Mouse (Mus musculus): ENCODE measurements around the gene Ptpn4.

The Ptpn4 gene

DNA sequence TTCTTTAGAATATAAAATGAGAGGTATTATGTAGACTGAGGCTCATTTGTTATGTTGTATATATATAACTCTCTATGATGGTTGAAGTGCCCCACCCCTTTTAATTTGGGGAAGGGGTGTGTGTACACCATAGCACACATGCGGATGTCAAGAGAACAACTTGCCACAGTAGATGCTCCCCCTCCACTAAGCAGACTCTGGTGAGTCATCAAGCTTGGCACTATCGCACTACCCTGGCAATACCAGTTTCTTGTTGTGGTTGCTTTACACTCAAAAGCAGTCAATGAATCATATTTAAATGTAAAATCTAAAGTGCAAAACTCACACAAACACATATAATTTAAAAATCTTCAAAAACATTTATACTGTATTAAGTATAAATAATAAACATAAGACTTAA is 31.4 kb downstream of the Ptpn4 start:
- DNase-seq: no peak

DNA sequence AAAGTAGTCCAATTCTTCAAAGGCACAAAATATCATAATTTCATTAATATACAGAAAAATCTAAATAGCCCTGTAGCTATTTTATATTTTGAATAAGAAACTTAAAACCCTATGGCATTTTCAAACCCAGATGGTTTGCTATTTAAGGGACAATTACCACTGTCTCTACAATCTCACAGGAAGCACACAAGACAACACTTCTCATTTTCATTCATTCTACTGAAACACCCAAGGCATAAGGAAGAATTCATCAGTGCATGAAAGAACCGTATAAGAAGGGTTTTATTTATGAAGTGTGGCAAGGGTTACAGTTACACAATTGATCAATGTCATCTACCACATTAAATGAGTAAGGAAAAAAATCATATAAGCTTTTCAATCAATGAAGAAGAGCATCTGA is 32.8 kb downstream of the Ptpn4 start:
- no peak for DNase-seq

DNA sequence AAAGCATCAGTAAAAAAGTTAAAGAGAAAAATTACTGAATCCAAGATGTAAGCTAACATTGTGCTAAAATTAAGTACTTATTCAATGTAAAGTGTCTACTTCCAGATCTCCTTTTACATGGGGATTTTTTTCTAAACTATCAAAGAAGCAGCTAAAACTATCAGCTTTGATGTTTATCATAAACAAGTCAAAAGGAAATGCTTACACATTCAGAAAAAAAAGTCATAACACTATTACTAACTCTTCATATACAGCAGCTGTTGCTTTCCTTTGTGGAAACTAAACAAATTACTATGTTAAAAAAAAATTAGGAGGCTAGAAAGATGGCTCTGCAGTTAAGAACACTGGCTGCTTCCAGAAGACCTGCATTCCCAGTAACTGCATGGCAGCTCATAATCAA is 42.2 kb downstream of the Ptpn4 start:
- no peak for DNase-seq

DNA sequence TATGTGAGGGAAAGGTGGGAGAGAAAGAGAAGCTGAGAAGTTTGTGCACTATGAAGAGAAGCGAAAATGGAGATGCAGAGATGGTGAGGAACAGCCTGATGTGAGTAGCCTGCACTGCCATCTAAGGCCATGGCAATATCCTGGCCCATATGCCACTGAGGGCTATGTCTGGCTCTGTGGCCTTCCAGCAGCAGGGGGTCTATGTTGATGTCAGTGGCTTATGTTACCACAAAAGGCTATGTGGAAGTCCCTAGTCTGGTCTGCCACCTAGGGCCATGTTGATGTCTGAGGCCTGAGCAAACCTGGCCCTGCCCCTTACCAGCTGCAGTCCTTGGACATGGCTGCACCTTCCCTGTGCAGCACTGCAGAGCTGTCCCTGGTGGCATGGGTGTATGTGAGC is 43.1 kb downstream of the Ptpn4 start:
- DNase-seq: no peak

DNA sequence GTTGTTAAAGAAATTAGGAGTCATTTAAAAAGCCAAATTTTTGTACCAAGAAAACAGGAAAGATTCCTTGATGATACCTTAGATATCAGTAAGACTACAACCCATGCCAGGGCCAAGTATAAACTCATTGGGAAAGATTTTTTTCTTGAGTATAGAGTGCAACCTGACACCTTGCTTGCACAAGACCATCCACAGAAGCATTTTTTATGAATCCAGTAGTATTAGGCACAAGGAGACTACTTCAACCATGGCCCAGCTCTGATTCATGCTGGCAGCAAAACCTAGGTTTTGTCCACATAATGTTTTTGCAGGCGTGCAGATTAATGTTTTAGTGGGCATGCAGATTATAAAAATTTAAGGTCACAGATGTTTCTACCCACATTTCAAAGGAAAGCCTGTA is 46.8 kb downstream of the Ptpn4 start:
- DNase-seq: no peak

DNA sequence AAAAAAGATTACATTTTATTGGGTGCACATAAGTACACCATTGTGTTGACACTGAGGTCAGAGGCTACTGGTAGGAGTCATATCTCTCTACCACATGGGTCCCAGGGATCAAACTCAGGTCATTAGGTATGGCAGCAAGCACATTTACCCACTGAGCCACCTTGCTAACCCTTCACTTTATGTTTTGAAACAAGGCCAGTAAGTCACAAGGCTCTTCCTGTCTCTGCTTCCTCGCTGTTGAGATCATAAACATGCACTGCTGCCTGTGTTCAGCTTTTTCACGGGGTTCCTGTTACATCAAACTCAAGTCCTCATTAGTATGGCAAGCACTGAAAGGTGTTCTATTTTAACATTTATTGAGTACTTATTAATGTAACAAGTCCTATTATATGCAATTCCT is 61.5 kb downstream of the Ptpn4 start:
- no peak for DNase-seq

DNA sequence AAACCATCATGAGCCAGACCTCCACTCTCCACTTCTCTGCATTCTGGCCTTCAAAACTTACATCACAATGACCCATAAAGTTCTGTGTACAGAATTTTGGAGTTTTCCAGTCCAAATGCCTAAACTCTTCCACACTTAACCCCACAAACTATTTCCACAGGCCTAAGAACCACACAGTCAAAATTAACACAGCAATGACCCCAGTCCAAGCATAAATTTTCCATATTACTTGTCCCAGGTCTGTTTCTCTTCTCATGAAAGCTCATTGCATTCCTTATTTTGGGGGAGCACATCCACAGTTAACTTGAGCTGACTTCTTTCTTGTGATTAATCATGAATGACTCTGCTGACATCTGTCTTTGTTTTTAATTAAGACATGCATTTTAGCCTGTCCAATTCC is 101.7 kb downstream of the Ptpn4 start:
- no peak for DNase-seq

DNA sequence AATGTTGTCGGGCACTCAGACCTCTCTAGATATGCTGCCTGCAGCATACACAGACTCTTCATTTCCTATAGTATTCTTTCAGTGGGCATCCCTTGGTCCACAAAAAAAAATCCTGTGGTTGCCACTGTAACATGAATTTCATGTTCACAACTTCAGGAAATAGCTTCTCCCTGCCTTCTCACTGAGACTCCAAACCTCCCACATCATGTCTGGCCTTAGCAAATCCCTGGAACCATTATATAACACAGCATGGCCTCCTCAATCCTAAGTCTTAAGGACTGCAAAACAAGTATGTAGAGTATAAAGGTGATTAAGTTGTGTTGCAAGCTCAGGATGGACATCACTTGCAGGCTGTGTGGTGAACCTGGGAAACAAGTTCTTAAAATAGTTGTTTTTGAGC is 102.6 kb downstream of the Ptpn4 start:
- no peak for DNase-seq

DNA sequence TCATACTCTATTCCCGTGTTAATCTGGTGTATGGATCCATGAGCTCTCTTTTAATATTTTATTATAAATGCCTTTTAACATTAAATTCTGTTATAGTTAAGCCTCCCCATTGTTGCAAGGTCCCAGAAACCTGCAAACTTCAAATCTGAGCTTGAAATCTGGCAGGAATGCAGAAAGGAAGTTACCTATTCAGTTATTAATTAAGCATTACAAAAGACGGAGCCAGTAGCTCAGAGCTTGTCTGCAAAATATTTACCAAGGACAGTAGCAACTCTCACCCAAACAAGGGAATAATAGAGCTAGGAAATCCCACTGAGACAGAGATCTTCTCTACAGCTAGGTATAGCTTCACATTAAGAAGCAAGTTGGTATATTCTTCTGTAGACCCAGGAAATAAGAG is 106.2 kb downstream of the Ptpn4 start:
- peak; percentile 3 to 12 for DNase-seq

DNA sequence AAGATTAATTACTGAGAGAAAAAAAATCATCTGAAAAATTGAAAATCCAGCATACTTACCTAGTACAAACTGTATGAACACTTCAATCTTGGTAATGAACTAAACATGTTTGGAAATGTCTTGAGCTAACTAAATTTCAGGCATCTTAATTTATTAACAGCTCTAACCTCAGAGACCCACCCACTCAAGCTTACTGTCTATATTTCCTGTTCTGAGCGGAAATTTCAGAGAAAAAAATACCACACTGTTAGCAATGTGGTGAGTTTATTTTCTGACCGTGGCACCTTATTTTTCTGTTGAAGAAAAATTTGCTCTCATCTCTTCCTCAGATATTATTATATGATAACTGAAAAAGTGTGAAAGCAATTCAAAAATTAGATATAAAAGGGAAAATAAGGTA is 124.4 kb downstream of the Ptpn4 start:
- no peak for DNase-seq

DNA sequence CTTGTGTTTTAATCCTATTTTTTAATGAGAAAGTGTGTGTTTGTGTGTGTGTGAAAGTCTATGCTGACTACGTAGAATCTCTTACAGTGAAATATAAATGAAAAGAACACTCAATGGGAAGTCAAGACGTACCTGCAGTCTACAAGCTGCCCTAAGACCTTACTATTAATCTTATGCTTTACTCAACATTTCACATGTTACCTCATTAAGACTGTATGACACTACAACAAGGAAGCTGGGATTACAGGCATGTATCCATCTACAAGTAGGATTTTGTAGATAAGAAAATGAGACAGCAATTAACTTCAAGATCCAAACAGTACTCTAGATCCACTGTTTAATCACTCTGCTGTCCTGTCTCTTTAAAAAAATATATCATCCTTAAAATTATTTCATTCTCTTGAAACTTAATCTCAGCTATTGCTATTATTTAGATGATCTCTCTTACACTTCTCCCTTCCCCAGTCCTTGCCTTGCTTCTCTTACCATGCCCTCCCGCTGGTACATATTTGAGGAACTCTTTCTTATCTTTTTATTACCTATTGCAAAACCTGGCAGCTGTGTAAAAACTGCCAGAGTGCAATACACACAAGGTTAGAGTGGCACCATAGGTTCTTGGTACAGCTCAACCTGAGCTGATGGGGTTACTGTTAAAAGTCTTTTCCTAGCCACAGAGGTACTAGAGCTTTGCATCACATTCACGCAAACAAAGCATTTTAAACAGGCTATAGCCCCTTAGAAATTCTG is 130.8 kb downstream of the Ptpn4 start:
- DNase-seq: no peak

DNA sequence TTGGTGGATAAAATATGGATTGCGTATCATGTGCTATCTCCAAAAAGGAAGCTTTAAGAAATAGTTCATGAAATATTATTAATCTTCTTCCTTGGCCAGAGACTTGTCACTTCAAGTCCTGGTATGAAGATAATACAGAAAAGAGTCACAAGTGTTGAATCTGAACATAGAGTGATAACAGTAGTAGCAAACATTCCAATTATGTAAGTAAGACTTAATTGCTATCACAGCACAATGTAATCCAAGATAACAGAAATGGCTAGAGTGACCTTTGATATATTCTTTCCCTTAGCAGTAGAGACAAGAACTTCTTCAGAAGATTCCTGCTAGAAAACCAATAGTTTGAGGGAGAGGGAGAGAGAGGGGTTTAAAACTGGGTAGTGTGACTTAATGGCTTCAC is 140.6 kb downstream of the Ptpn4 start:
- DNase-seq: no peak

DNA sequence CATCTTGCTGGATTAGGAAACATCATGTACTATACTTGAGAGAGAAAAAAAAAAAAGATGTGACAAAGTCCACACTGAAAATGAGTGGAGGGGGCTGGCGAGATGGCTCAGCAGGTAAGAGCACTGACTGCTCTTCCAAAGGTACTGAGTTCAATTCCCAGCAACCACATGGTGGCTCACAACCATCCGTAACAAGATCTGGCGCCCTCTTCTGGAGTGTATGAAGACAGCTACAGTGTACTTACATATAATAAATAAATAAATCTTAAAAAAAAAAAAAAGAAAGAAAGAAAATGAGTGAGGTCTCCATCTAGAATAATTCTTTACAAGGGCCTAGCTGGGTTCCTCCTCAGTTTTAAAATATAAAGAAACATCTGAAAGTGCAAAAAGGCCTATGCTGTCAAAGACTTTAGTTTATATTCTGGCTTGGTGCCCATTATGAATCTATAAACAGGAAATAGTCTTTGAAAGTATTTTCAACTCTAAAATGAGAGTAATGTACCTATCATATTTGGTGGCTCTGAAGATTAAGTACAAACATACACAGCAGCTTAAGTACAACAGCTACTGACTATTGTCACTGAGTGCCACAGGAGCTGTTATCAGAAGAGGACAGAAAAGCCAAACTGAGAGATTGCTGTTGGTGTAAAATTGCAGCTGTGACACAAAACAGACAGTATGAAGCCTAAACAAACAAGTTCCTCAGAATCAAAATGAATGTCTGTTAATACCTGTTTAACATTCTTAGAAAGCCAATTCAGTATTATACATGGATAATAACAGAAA is 151.4 kb downstream of the Ptpn4 start:
- DNase-seq: no peak

DNA sequence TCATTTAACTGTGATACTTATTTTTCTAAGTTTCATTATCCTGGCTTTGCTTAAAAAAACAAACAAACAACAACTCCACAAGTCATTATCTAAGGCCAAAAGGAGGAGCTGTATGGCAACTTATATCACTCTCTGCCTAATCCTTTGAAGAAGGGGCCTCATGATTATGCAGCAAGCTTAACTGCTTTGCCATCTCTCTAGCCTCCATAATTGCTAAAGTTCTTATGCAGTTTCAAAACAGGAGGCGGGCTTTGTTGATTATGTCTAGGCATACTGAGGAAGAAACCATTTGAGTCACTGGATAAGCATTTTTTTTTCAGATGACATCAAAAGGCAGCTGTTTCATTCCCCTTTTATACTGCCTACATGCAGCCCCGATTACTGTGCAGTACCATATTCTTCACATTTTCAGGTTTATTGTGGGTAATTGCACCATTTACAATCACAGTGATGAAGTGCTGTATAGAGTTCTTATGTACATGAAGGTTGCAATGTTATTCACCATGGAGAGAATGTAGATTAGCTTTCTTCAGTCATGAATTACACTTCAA is 155.7 kb downstream of the Ptpn4 start:
- no peak for DNase-seq

DNA sequence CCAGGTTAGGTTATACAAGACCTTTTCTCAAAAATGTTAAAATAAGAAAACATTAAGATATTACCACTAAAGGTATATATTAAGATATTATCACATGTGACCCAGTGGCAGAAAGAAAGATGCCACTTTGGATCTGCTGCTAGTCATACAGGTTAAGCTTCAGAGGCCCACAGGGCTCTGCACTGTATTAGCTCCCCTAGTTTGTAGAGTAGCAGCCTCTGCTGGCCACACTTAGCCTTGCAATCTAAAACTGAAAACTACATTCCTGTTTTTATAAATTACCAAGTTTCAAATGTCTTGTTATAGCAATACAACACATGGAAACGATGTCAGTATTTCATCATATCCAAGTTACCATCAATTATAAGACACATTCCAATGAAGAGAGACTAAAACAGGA is 162.4 kb downstream of the Ptpn4 start:
- DNase-seq: peak; percentile 39 to 72

DNA sequence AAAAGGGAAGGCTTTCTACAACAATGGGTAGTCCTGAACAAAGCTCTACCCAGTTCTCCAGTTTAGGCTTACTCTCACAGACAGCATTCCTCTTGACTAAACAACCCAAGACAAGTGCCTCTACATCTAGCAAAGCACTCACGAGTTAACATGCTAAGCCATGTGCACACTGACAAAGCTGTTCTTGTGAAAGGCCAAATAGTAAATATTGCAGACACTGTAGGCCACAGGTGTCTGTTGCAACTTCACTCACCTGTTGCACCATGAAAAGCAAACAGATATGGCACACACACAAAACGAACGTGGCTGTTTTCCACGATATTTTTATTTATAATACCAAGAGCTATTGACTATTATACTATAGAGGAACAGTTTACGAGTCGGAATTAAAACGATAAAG is 170.5 kb downstream of the Ptpn4 start:
- DNase-seq: no peak

DNA sequence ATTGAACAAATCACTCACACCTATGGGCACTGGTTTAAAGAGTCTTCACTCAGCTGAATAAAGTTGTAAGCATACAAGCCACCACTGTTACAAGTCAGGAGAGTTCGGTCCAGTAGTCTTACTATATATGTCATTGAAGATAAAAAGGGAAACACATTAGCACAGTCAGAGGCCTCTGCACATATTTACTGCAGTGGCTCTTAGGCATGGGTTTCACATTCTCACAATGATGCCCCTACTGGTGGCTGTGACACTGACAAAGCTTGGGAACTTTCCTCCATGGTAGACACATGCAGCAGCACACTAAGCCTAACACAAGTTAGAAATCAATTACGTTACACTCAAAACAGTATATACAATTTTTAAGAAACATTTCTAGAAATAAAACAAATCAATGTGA is 183.1 kb downstream of the Ptpn4 start:
- peak in 1 of 2 experiments; percentile 23 for DNase-seq

DNA sequence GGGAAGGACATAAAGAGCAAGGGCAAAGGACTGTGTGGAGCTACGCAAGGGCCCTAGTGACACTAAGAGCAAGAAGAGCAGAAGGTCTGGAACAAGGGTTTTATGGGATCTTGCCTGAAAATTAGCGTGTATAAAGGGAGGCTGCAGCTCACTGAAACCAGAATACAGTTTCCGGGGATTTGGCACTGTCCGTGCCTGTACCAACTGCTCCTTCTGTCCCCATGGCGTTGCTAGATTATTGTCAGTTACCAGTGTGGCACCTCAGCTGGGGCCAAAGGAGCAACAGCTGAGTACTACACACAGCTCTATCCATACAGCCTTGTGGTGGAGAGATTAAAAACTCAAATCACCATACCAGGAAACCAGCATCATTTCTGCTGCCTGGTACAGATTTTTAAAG is 187.0 kb downstream of the Ptpn4 start:
- DNase-seq: no peak

DNA sequence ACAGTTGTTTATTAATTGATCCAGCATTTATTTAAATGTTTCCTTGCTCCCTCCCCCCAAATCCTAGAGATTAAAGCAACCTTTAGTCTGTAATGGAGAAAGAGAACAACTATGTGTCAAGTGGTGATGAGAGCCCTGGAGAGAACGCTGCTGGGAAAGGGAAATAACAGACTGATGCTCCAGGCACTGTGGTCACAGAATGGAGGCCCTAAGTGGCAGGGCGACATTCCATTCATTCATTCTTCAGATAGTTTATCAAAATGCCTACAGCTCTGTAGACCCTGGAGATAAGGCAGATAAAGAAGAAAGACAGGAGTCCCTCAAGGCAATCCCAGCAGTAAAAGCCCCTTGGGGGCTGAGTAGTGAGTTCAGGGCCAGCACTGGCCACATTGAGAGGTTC is 187.8 kb downstream of the Ptpn4 start:
- no peak for DNase-seq

DNA sequence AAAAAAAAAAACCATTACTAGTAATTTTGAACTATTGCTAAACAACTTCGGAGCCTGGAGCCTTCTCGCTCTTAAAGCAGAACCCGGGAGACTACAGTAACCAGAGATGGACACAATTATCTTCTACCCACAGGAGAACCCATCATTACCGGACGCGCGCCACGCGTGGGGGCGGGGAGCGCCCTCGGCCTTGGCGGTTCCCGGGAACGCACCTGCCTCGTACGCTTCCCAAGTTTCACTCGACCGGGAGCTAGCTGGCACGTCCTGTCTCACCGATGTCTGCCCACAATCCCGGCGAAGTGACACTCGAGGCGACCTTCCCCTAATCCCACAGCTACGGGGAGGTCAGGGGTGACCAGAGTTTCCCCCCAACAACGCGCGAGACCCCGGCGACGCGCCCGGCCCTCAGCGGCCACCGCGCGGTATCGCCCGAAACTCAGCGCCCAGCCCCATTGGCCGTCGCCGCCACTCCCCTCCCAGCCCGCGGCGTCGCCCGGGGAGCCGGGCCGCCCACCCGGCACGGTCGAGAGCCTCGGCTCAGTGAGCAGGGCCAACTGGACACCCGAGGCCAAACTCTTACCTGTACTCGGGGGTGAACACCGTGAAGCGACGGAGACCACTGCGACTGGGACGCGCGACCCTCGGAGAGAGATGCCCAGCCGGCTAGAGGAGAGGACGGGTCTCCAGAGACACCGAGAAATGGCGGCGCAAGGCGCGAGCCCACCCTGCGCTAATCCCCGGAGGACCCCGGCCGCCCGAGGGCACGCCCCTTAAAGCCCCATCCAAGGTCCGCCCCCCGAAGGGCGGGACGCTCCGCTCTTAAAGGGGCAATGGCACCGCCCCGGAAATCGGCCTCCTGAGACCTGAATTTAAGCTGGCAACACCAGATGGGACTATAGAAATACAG is 189.0 kb downstream of the Ptpn4 start, which contains the start of gene Epb41l5:
Gene Epb41l5, minus strand, starts transcription at position 796 of the 907 bp plus-strand sequence.
- peak; percentile 85 to 92 for DNase-seq

DNA sequence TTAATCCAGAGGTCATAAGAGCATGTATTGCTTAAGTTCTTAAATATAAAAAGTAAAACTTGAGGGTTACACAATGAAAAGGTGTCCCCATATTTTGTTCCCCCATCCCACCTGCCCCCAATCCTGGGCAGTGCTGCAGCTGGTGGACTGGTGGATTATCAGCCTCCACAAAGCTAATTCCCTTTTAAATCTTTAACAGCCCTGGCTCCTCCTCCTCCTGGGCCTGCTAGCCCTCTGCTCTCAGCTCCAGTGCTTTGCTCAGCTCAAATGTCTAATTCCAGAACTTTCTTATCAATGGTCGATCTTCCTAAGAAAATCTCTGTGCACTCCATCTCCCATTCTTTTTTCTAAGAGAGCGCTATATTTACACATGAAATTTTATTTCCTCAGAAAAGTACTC is 191.1 kb downstream of the Ptpn4 start:
- peak; percentile 55 to 66 for DNase-seq

DNA sequence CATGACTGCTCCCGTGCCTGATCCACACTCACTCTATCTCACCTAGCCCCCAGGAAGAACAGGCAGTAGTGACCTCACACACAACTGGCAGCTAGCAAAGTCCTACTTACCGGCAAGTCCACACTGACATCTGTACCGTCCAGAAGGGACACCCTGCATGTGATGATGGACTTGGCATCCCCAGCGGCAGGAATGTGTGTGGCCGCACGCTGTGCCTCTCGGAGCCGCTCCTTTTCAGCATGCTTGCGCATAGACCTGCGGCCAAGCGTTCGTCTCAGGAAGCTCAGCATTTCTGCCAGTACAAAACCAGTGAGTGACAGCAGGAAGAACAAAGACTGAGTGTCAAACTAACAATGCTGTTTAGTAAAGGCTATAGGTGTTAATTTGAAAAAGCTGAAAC is 195.0 kb downstream of the Ptpn4 start:
- peak; percentile 80 to 81 for DNase-seq

Data from kidney, postnatal 36 days (tissue).